Mouse (Mus musculus) spleen, adult 2 months (tissue): Measurements from ENCODE around the gene Hbs1l. TPM values are rescaled to one million over a fixed set of nuclear protein-coding genes. Genes with fewer than 3 reads are reported as not detected.

Experiments used
- DNase-seq, 2 experiments: peaks; one replicate each; pipeline versions ENCODE4 v3.0.0 to v3.0.0-alpha.2; 2012 to 2021; ENCODE audit warnings: low spot score in 2 of 2, low read depth in 1 of 2
- H3K27ac ChIP-seq: fragments of 200-500 bp; 2 replicates; pipeline ENCODE4 v1.5.1; 2012; ENCODE audit warnings: low read length, inconsistent platforms; ENCODE audit not compliant: insufficient read depth
- H3K27me3 ChIP-seq: fragments of 200-500 bp; 2 replicates; pipeline ENCODE4 v1.6.1; 2012; ENCODE audit warnings: mild to moderate bottlenecking, moderate library complexity, low read length, inconsistent platforms; ENCODE audit not compliant: control insufficient read depth, insufficient read depth
- H3K36me3 ChIP-seq: fragments of 200-500 bp; 2 replicates; pipeline ENCODE4 v1.6.1; 2012; ENCODE audit warnings: mild to moderate bottlenecking, low read length, inconsistent platforms; ENCODE audit not compliant: control insufficient read depth, insufficient read depth
- H3K4me1 ChIP-seq: fragments of 200-500 bp; 2 replicates; pipeline ENCODE4 v1.6.1; 2011; ENCODE audit warnings: inconsistent platforms; ENCODE audit not compliant: control insufficient read depth, insufficient read depth, insufficient read length
- H3K4me3 ChIP-seq: fragments of 200-500 bp; 2 replicates; pipeline ENCODE4 v1.5.1; 2011; ENCODE audit warnings: mild to moderate bottlenecking, inconsistent platforms; ENCODE audit not compliant: insufficient read depth, insufficient read length; ENCODE audit errors: extremely low read depth
- CTCF ChIP-seq: fragments of 200-500 bp; IDR thresholded peaks from 2 replicates; pipeline ENCODE4 v1.5.1; 2011; ENCODE audit warnings: mild to moderate bottlenecking, inconsistent platforms; ENCODE audit not compliant: insufficient read depth, insufficient read length, insufficient replicate concordance; ENCODE audit errors: extremely low read depth
- POLR2A ChIP-seq: fragments of 200-500 bp; IDR thresholded peaks from 2 replicates; pipeline ENCODE4 v1.6.1; 2011; ENCODE audit warnings: low read depth, low read length, inconsistent platforms
- WGBS: fragments of 180-500 bp; shearing (Covaris S2); methylation state at CpG from one replicate; pipeline ENCODE4 v1.1.7; 2018; 5-methylcytosine and 5-hydroxymethylcytosine counted together
- polyA plus RNA-seq: library from polyadenylated mRNA; depleted of rRNA; stranded (reverse); fragments of >200 nt; gene quantifications from 2 replicates; pipeline ENCODE4 v1.2.3, GENCODE M21; 2012

The Hbs1l gene
- polyA plus RNA-seq, 1 experiment, result 9.3 TPM

DNA sequence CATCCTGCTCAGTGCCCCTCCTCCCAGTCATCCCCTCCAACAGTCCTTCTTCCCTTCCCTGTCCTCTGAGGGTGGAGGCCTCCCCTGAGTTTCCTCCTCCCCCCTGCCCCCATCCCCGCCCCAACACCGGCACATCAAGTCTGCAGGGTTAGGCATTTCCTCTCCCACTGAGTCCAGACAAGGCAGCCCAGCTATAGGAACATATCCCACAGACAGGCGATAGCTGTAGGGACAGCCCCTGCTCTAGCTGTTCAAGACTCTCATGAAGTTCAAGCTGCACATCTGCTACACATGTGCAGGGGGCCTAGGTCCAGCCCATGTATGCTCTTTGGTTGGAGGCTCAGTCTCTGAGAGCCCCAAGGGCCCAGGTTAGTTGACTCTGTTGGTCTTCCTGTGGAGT, 70.7 kb downstream of the Hbs1l start:
- WGBS, result 74% methylated on average over 3 of the region's 3 CpGs
- DNase-seq, result no peak
- no peak overlapping the region for H3K27ac ChIP-seq
- no peaks in the 10 kb centered on the region for H3K4me1 ChIP-seq
- TF ChIP-seq CTCF (no peak), POLR2A (no peak)
- no peak overlapping the region for H3K4me3 ChIP-seq
- H3K36me3 ChIP-seq, result peaks cover 30% of the 10 kb centered on the region
- H3K27me3 ChIP-seq, result no peaks in the 10 kb centered on the region

GRCm38 (mm10) chr10:21367481-21367880, 71.7 kb downstream of the Hbs1l start:
- DNase-seq, result no peak
- WGBS, result 95% methylated on average over 9 of the region's 9 CpGs
- Histone ChIP-seq H3K4me1 (no peaks in the 10 kb centered on the region), H3K27ac (no peak overlapping the region), H3K27me3 (no peaks in the 10 kb centered on the region), H3K36me3 (peaks cover 24% of the 10 kb centered on the region), H3K4me3 (no peak overlapping the region)
- TF ChIP-seq POLR2A (no peak), CTCF (no peak)

GRCm38 (mm10) chr10:21369586-21369985, 73.8 kb downstream of the Hbs1l start:
- no peak overlapping the region for H3K27ac ChIP-seq
- H3K36me3 ChIP-seq, result peaks cover 18% of the 10 kb centered on the region
- no peak for DNase-seq
- no peaks in the 10 kb centered on the region for H3K27me3 ChIP-seq
- WGBS, result 94% methylated on average over 2 of the region's 2 CpGs
- no peak for TF ChIP-seq CTCF
- no peak for TF ChIP-seq POLR2A
- H3K4me3 ChIP-seq, result no peak overlapping the region
- H3K4me1 ChIP-seq, result no peaks in the 10 kb centered on the region

- no peak for TF ChIP-seq CTCF
- no peak for TF ChIP-seq POLR2A
- H3K4me3 ChIP-seq, result no peak overlapping the region
Observed at GRCm38 (mm10) chr10:21372271-21372670, 76.5 kb downstream of the Hbs1l start.

GRCm38 (mm10) chr10:21376682-21377473, 81.1 kb downstream of the Hbs1l start, which contains the start of gene Aldh8a1:
Gene Aldh8a1, plus strand, starts transcription at chr10:21377291.
- Histone ChIP-seq H3K4me3 (no peak within 1 kb of the TSS), H3K27ac (no peak within 1 kb of the TSS)
- 86% methylated on average over 13 of the region's 13 CpGs for WGBS

More at GRCm38 (mm10) chr10:21372271-21372670, 76.5 kb downstream of the Hbs1l start:
- Histone ChIP-seq H3K4me1 (no peaks in the 10 kb centered on the region), H3K27ac (no peak overlapping the region), H3K36me3 (peaks cover 9% of the 10 kb centered on the region), H3K27me3 (no peaks in the 10 kb centered on the region)
- WGBS, result 96% methylated on average over 6 of the region's 6 CpGs
- no peak for DNase-seq

DNA sequence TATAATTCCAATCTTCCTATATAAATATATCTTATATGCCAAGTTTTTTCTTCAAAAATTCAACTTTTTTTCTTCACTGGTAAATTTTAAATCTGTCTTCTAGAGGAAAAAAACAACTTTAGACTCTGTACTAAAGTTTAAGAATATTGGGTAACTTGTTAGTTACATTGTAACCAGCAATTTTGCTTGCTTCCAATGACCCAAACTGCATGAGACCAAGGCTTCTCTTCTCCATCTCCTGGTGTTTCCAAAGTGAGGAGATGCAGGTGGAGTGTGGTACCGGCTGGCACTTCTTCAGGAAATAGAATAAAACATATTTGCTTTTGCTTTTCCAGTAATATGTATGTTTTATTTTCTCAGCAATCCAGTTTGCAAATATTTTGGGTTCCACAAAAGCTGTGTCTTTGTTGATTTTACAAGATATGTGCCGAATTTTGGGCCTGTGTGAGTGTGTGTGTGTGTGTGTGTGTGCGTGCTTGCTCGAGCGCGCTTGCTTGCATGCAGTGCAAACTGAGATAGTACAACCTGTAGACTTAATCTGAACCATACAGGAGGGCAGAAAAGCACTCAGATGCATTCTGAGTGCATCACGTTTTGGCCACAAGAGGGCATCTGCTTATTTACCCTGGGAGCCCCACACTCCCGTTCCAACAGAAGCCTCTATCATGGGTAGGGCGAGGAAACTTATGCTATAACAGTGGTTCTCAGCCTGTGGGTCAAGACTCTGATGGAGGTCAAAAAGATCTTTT, 82.6 kb downstream of the Hbs1l start:
- TF ChIP-seq CTCF, result no peak; the same call in 1 of the 2 replicates
- no peak for TF ChIP-seq POLR2A
- H3K27me3 ChIP-seq, result no peaks in the 10 kb centered on the region
- WGBS, result 65% methylated on average over 9 of the region's 9 CpGs

More at GRCm38 (mm10) chr10:21376682-21377473, 81.1 kb downstream of the Hbs1l start, which contains the start of gene Aldh8a1:
- no peaks in the 10 kb centered on the region for H3K27me3 ChIP-seq
- no peaks in the 10 kb centered on the region for H3K36me3 ChIP-seq
- no peak for TF ChIP-seq CTCF
- no peak for TF ChIP-seq POLR2A
- H3K4me1 ChIP-seq, result no peaks in the 10 kb centered on the region
- DNase-seq, result no peak

More for the DNA sequence above, 82.6 kb downstream of the Hbs1l start:
- H3K27ac ChIP-seq, result no peak overlapping the region
- no peaks in the 10 kb centered on the region for H3K36me3 ChIP-seq
- H3K4me1 ChIP-seq, result no peaks in the 10 kb centered on the region
- peak in 1 of 2 experiments; percentile 12 for DNase-seq
- H3K4me3 ChIP-seq, result no peak overlapping the region
